Mouse (Mus musculus) kidney, postnatal 36 days (tissue): ENCODE results near the gene Gm43064.
"Not testable (repeated sequence)": the region's sequence is repeated elsewhere in the genome, so short reads cannot be mapped to it uniquely, and the experiment has no call there.

Experiments
- DNase-seq, 2 experiments: peaks; one replicate each; pipeline ENCODE4 v3.0.0; 2021 to 2022; ENCODE audit warnings: mixed read lengths in 2 of 2

Gm43064 gene

DNA sequence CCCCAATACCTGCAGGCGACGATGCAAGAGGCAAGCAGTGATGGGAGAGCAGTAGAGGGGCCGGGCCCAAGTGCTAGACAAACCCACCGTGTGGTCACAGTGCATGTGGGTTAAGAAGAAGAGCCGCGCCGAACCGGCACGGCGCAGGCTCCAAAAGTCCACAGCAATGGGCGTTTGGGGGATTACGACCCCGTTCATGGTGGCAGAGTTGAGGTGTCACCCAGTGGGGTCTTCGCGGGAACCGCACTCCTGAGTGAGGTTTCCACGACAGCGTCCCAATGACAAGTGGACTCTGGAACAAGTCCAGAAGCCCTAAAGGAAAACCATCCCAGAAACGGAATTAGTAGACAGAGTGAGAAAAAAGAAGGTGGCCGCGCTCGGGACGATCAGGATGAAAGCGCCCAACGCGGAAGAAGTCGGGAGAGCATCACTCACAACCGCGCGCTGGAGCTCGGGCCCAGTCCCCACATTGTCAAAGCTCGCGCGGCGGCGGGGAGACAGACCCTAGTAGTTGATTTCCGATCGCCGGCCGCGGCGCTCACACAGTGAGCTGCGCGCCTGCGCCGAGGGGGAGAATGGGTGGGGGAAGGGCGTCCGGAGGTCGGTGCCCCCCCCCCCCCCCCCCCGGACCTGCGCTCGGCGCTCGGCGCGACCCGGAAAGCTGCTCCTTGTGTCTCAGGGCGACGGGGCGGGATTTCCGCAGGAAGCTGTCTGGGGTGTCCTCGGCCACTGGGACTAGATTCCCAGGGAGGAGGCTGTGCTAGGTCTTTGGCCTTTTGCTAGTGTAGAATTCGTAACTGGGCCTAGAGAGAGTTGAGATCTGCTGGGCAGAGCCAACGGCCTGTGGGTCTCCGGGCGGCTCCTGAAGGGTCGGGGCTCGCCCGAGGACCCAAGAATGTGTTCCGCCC lies at the start of gene Gm43064, which contains the start of the genes Dclre1b and Ap4b1:
Gene Gm43064, plus strand, starts transcription at position 683 of the 908 bp plus-strand sequence.
Gene Dclre1b, minus strand, starts transcription at position 554 of the 908 bp plus-strand sequence.
Gene Ap4b1, plus strand, starts transcription at position 630 of the 908 bp plus-strand sequence.
- DNase-seq = peak; percentile 95 to 96

DNA sequence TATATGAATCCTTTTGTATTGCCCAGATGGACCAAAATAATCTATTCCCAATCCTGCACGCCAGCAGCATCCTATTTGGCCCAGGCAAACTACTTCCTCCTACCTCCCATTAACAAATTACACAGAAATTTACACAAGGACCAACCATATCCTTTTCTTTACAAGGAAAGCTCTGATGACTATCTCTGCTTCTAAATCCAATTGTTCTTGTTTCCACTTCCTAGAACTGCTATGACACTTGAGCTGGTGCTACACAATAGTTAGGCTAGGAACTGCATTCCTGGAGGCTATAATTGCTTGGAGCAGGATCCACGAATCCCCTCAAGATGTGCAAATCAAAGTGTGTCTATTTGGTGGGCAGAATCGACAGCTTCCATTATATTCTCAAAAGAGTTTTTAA lies 42.6 kb upstream of the Gm43064 start:
- DNase-seq = no peak

DNA sequence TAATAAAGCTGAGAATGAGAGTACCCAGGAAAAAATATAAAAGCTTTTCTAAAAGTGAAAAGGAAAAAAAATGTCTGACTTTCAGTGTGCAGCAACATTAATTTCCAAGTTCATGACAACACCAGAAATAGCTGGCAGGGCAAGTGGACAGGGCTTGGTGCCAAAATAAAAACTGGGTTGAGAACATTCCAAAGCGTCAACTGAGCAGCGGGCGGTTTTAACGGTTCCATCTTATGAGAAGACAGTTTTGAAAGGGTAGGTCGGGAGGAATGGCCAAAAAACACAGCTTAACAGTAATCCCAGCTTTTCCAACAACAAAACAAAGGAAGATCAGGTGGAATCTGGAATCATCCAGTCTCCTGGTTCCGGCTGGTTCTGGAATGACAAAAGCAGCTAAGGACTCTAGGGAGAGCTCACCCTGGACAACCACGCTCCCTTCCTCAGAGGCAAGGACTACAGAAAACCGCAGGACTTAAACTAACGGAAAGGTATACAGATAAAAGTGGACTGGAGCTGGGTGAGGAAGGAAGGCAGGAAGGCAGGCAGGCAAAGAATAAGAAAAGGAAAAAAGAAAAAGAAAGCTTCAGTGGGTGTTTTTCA lies 37.7 kb upstream of the Gm43064 start:
- DNase-seq = peak; percentile 88 to 91

DNA sequence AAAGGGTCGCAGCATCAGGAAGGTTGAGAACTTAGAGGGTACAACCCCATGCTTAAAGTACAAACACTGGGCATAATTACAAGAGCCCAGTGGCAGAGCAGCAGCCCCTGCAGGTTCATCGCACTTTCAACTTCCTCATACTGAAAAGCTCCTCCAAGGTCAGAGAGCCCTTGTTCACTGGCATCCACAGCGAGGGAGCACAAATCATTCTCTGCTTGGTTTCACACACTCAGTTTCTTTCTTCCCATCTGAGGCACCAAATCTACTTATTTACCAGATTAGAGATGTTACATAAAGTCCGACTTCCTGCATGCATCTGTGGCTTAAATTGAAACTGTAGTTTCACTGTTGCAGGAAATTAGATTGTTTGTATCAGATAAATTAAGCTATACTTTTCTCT lies 36.5 kb upstream of the Gm43064 start:
- DNase-seq = peak; percentile 52 to 63

DNA sequence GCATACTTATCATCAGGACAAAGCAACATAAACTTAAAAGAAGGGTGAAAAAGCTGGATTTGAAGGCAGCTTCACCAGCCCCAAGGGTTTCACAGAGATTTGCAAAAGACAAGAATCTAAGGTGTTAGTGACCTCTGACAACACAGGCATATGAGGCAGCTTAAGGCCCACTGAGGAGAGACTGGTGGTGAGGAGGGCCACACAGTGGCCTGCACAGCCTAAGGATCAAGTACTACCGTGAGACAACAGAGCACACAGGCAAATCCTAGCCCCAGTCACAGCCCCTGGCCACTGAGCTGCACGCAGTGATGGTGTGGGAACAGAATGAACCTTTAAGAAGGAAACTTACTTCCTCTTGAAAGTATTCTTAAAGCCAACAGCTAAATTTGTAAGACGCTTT lies 35.9 kb upstream of the Gm43064 start:
- peak in 1 of 2 experiments; percentile 15 for DNase-seq

DNA sequence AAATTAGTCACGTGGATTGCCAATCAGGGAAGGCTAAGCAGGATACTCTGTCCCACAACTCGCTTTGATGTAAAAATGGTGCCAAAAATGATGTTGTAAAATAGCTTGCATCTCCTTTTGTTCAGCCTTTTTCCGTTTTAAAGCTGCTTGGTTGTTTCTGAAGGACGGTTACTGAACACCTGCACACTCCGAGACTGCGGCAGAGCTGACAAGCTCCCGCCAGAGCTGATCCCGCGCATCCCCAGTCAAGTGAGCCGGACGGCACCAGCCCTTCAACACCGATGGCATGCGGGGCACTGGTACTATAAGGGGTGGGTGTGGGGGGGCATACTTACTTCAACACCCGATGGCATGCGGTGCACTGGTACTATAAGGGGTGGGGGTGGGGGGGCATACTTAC lies 35.4 kb upstream of the Gm43064 start:
- no peak for DNase-seq

DNA sequence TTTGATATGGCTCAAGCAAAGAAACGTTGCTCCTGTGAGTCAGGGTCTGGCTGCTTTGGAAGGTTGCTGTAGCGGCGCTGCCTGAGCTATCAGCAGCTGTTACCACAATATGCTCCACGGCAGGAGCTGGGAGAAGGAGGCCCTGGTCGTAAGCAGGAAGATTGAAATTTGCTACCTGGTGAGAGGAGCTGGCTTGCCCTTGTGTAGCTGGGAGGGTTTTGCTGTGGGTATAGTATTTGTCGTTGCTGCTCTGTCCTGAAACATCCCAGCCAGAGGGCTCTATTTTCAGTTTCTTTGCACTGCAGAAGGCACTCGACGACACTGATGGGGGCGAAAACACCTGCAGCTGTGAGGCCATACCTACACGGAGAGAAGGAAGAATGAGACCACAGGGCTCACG lies 31.4 kb upstream of the Gm43064 start:
- no peak for DNase-seq

DNA sequence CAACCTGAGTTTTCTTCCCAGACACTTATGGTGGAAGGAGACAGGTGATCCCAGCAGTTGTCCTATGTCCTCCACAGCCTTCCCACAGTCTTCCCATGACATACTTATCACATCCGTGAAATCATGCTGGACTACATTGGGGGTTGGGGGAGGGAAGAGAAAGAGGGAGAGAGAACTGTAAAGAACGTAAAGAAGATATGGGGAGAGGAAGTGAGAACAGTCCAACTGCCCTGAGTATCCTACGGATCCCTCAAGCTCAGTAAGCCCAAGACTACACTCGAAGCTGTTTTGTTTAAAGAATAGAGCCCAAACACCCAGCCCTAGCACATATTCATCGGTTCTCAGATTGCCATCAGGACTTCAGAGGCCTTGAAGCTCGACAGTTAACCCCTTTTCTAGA lies 30.7 kb upstream of the Gm43064 start:
- DNase-seq = no peak

DNA sequence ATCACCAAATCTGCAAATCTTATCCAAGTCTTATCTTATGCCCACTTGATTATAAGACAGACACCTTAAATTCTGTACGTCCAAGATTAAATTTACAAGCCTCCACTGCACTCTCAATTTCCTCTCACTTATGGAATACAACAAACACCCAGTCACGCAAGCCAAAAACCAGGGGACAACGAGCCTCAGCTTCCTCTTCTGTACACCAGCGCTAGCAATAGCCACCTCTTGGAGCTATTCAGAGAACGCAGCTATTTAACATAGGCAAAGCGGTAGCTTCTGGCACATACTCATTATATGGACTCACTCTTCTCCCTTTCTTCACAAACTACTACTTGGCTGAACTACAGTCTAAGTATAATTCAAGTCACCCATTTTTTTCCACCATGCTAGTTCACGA lies 30.2 kb upstream of the Gm43064 start:
- no peak for DNase-seq

DNA sequence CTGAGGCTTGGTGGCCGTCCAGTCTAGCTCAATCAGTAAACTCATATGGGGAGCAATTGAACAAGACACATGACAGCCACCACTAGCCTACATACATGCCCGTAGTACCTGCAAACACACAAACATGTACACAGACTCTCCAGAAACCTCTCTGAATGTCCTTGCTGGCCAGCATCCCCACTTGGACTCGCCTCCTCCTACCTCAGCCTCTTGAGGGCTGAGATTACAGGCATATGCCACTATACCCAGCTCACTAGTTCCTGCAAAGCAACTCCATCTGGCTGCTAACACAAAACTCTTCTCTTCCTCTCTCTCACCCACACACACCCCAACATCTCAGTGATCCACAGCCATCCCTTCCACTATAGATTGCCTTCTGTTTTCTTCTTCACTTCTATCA lies 29.1 kb upstream of the Gm43064 start:
- no peak for DNase-seq

DNA sequence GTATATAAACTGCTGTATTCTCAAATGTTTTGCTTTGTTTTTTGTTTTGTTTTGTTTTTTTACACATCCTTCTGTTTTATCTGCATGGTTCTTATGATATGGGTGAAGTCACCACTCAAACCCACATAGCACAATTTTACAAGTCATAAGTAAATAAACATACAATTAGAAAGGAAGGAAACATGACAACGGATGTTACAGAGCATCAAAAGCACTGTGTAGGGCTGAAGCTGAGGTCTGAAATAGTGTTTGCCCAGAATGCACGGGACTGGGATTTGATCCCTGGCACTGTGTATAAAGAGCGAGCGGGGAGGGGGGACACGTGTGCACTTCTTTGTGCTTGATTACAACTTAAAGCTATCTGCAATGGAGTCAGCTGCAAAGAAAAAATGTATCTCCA lies 28.6 kb upstream of the Gm43064 start:
- no peak for DNase-seq

DNA sequence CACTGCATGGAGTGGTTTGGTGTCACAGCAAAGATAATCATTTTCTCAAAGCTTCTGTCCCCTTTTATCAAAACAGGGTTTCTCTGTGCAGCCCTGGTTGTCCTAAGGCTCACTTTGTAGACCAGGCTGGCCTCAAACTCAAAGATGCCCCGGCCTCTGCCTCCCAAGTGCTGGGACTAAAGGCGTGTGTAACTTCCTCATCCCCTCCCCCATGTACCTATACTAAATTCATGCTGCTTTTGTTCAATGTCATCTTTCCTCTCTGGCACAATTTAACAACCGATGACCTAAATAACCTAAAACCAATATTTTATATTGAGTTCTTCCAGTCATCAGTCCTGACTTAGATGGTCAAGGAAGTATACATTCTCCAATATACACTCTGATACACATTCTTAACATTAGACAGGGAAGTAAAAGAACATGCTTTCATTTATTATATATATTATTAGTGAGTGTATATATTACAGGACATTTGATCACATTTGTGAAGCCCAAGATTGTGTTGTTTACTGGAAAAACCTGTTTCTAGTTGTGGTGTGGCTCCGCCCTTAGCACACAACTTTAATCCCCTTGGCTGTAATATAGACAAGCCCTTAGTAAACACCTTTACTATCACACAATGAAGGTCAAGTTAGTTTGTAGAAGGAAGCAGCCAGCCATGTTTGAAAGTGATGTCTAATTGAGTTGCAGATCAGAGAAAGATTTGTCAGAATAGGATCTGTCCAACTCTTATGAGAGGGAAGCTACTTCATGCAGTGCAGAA lies 26.3 kb upstream of the Gm43064 start:
- DNase-seq = no peak

DNA sequence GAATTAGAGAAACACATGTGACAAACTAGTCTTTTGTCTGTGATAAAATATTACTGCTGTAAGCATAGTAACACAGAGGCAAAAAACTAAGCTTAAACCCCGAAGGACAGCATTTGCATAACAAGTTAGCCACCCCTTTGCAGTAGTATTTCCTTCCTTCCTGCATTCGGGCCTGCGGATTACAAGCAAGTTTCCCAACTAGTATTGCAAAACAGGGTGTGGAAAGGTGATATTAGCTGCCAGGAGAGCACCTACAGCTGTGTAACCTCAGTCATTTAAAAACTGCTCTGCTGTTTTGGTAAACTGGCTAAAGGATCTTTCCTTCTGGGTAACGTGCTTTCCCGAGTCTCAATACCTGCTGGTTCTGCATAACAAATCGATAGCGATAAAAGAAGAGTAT lies 22.1 kb upstream of the Gm43064 start:
- no peak for DNase-seq

DNA sequence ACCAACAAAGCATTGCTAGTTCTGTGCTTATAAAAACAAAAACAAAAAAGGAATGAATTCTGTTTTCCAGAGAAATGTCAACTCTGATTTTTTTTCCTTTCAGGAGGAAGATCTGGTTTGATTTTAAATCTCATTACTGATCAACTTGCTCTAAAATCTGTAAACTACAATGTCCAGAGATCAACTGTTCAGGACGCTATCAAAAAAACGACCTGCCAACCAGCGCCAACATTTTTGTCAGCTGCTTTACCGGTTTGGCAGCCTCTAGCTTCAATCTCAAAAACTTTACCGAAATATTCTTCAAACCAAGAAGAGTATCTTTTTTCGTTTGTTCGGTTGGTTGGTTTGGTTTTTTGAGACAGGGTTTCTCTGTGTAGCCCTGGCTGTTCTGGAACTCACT lies 20.3 kb upstream of the Gm43064 start:
- DNase-seq = peak; percentile 31

DNA sequence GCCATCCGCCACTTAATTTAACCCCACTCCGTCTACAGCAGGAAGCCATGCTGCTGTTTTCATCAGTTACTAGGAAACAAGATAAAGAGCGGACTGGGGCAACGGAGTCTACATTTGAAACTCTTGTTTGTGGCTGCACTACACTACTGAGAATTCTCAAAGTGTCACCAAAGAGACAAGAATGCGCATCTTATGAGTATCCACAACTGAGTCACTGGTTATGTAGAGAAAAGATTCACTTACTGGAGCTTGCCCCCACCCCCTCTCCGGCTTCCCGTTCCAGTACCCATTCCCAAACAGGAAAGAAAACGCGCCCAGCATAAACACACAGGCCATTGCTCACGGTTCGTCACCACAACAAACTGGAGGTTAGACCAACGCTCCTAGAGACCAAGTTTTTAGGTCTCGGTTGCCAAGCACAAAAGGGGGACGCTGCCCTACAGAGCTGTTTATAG lies 19.5 kb upstream of the Gm43064 start:
- DNase-seq = peak; percentile 62 to 65

DNA sequence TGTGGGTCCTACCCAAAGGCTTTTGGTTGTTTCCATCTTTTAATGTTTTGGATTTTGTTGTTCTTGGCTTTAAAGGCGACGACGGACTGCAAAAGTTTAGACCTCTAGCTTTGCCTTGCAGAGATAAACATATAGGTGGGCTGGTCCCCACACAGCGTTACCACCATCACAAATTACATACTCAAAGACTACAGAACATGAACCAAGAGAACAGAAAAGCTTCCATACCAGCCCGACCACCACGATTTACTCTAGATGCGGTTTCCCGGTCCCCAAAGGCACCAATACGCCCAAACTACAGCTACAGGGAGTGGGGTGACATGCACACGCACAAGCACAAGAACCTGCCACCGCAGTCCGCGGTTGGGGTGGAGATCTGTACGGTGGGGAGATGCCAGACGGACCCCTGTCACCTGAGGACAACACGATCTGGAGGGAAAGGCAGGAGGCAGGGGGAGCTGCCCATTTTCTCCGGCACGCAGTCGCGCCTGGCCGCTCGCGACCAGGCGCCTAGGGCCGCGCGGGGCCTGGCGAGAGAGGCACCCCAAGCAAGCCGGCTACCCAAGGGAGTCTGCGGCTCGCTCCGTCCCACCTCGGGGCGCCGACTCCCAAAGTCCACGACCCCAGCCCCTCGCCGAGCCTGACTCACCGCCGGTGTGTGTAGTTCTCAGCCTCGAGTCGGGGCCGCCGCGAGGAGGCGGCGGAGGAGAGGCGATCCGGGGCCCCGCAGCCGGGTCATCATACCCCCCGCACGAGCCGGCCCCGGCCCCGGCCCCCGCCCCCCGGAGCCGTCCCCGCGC lies 18.8 kb upstream of the Gm43064 start:
- DNase-seq = peak in 1 of 2 experiments; percentile 51

DNA sequence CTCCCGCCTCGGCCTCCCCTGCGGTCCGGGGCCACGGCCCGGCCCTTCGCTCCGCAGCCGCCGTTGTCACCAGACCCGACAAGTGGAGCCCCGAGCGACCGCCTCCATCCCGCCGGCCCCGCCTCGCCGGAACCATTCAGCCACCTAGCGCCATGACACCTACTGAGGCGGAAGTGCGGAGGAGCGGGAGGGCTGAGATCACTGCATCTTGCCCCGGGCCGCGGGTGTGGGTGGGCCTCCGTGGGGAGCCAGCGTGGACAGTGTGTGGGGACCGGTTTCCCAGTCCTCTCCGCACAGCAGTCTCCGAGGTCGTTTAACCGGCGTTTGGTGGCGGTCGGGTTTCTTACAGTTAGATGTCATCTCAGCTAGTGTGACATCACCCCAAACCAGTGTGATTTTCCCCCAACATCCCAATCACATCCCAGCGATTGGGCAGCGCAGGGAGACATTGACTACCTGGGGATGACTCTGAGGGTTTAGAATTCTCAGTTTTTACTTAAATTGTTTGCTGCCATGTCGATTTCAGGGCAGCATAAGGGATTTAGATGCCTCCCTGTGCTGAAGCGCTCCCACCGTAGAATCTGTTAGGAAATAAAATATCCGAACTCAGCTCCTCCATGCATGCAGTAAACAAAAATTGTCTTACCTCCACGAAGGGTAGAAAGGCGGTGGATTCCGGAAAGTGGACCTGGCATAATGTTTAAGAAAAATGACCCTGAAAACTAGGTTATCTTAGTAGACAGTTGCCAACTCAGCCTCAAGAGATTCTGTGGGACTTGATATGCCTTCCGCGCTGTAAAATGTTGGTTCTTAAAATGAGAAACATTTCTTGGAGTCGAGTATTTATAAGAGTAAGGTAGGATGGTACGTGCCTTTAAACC lies 17.9 kb upstream of the Gm43064 start, which contains the start of gene Hipk1:
Gene Hipk1, minus strand, starts transcription at position 334 of the 881 bp plus-strand sequence.
- peak; percentile 96 for DNase-seq

DNA sequence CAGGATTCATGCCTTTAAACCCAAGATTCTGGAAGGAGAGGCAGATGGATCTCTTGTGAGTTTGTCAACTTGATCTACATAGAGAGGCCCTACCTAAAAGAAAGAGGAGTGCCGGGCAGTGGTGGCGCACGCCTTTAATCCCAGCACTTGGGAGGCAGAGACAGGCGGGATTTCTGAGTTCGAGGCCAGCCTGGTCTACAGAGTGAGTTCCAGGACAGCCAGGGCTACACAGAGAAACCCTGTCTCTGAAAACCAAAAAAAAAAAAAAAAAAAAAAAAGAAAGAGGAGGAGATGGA lies 17.3 kb upstream of the Gm43064 start:
- not testable (repeated sequence) for DNase-seq

DNA sequence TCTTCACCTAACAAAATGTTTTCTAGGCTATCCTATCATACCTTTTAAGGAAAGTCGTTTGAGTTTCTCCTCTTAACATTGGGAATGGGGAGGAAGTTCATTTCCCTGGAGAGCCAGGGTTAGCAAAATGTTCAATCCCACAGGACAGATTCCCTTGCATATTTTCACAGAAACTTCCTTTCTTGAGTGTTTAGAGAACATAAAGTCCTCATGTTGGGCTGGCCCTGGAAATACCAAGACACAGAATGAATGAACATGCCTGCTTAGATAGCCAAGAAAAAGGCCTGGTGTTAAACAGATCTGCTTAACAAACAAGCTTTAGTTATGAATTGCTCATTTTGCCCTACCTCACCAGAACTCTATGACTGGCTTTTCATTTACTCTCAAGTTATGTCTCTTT lies 16.8 kb upstream of the Gm43064 start:
- peak in 1 of 2 experiments; percentile 53 for DNase-seq

DNA sequence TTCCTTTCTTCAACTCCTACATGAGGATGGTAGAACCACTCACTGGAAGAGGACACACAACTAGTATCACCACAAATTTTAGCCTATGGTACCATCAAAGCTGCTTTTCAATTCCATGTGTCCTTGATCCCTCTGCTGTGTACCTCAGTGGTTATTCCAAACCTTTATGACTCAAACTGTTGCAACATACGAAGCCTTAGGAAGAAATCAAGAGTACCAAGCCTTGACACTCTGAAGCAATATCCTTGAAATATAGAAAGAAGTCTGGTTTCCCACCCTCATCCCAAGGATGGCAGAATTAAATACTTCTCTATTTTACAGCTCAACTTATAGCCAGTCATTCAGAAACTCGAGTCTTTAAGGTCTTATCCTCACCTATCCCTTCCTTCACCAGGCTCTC lies 13.0 kb upstream of the Gm43064 start:
- DNase-seq = no peak

DNA sequence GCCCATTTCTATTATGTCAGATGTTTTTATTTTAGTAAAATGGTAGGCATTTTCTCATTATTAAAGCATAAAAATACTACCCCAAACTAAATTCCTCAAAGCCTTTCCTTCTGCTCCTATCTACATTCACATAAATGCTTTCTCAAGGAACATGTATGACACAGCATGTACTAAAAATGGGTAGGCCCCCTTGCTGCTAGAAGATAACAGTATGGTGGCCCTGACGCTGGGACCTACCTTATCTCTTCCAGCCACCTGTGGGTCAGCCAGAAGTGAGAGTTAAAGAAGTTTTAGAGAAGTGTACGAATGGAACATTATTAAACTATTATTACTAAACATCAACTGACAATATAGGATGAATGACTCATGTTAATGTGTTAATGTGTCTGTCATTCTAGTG lies 9.9 kb upstream of the Gm43064 start:
- no peak for DNase-seq
